Mouse (Mus musculus): Measurements from ENCODE around the gene Ssh1.

GRCm38 (mm10) chr5:114035111-114035510, 41.4 kb upstream of the Ssh1 start:
- no peak for TF ChIP-seq CTCF (conservative IDR thresholded peaks at IDR 0.05 in 1 of 2, IDR thresholded peaks at IDR 0.05 in 1 of 2; ENCODE audit: low read depth in 2 of 2, low read length in 2 of 2)
- no peak for TF ChIP-seq MAZ (IDR thresholded peaks at IDR 0.05; ENCODE audit: low read depth, low read length)
- TF ChIP-seq POLR2A (IDR thresholded peaks at IDR 0.05; ENCODE audit: low read depth, low read length), result no peak
- TF ChIP-seq SMC3 (IDR thresholded peaks at IDR 0.05; ENCODE audit: low read depth, low read length), result no peak
- TF ChIP-seq EP300 (IDR thresholded peaks at IDR 0.05; ENCODE audit: low read length), result no peak
- TF ChIP-seq HCFC1 (IDR thresholded peaks at IDR 0.05; ENCODE audit: low read depth, low read length), result no peak
- no peak for TF ChIP-seq BHLHE40 (IDR thresholded peaks at IDR 0.05; ENCODE audit: low read depth, low read length)
- TF ChIP-seq ZC3H11A (IDR thresholded peaks at IDR 0.05; ENCODE audit: low read depth, low read length), result no peak
- TF ChIP-seq USF1 (IDR thresholded peaks at IDR 0.05; ENCODE audit: low read depth, low read length), result no peak

Data from CH12.LX (cell line).